Mouse (Mus musculus) MEL-GATA-1-ER (cell line): ENCODE measurements around the gene Doc2b.

ENCODE experiments used
- DNase-seq: peaks from one replicate; pipeline ENCODE4 v3.0.0-alpha.2; 2012; ENCODE audit warnings: low read depth; ENCODE audit errors: extremely low read depth

Doc2b gene

DNA sequence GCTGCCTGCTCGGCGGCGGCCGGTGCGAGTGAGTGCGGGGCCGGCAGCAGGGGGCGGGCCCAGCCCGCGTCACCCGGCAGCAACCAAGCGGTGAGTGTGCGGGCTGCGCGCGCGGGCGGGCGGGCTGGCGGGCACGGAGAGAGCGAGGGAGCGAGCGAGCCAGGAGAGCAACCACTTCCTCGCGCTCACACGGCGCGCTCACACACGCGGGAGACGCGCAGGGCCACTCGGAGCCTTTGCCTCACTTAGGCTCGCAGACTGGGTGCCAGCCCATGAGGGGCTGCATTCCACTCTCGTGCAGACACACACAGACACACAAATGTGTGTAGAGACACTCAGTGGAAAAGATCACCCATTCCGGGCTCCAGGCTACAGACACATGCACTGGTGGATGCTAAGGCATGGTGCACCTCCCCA lies at the start of gene Doc2b:
Gene Doc2b, minus strand, starts transcription at position 21 of the 417 bp plus-strand sequence.
- no peak for DNase-seq

DNA sequence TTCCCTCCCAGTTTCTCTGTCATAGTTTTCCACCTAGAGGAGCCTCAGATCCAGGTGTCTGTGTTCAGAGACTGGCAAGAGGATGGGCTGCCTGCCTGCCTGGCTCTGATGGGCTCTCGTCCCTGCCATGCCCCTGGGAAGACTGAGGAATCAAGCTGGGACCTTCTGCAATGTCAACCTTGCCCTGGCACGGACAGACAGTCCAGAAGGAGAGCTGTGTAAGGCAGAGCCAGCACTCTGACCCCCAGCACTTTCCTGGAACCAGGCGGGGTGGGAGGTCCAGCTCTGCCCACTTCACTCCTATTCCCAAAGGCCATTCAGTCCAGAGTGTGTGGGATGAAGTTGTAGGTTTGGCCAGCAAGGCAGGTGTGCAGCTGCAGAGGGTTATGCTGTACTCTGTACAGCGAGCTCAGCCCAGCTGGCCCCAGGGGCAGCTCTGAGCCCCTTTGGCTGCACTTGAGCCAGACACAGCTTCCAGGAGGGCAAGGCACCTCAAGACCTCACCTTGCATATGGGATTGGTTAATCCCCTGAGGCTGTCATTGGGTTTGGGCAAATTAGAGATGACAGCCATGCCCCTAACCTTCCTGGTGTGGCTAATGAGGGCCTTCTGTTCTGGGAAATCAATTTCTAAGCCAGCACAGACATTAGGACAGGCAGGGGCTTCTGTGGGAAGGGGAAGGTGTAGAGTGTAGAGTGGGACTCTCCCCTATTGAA lies 47.2 kb upstream of the Doc2b start:
- no peak for DNase-seq

DNA sequence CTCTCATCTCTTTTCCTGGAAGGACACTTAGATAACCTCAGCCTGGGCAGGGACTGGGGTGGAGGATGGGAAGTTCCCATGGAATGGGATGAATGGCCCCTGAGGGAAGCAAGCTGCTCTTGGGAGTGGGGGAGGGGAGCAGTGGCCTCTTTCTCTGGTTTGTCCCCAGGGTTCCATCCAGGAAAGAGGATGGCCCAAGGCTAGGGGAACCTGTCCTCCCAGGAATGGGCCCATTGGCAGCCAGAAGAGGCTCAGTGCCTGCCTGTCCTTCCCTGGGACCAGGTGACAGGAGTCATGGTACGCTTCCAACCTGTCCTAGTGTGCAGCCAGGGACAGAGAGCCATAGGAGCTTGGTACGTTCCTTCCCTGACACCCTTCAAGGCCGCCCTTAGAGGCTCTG lies 45.7 kb upstream of the Doc2b start:
- DNase-seq = no peak

DNA sequence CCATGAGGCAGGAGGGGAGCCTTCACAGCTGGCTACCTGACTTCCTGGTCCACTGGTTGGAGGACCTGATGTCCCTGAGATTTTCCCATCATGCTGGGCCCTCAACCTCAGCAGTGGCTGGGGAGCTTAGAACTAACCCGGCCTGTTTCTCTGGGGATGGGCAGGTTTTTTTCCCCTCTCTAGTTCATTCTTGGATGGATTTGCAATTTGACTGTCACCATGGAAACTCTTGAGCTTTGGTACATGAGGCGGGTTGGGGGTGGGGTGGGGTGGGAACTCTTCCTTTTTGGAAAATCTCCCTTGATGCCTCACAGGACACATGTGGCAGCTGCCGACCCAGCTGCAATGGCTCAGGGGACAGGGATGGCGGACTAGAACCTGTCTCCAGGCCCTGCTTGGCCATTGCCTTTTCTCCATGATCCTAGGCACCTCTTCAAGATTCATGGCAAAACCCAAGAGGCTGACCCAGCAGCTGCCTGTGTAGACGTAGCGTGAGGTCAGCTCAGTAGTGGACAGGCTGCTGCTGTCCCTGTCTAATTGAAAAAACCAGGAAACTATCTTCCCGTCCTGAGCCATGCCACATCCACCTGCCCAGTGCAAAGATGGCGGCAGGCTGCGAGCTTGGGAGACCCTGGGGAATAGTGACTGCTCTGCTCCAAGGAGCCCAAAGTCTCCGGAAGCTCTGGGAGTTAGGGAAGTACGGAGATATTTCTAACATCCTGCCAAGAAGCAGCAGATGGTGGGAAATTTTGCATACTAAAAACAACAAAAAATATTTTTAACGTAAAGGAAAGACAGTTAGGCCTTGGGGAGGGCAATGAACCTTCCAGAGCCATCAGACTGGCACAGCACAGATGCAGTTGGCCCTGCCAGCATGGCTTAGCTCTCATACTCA lies 43.9 kb upstream of the Doc2b start:
- DNase-seq = no peak

DNA sequence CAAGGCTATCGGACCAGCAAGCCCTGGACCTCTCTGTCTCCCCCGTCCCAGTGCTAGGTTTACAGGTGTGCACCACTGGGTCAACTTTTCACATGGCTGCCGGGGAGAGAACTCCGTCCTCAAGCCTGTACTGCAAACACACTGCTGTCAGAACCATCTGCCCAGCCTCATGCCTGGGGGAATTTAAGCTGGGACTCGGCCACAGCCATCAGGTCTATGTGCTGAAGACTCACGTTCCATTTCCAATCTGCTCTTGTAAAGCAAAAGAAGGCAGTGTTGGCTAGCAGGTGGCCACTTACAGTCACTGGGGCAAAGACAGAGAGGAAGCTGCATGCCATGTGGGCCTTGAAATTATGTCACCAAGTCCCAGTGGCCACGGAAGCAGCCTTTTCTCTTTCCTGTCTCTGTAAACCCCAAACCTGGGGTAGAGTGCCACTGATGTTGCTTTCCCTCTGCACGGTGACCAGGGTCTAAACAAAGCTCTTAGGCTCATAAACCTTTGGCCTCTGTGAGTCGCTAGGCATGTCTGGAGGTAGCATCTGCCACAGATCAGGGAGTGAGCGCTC lies 43.1 kb upstream of the Doc2b start:
- DNase-seq = no peak

DNA sequence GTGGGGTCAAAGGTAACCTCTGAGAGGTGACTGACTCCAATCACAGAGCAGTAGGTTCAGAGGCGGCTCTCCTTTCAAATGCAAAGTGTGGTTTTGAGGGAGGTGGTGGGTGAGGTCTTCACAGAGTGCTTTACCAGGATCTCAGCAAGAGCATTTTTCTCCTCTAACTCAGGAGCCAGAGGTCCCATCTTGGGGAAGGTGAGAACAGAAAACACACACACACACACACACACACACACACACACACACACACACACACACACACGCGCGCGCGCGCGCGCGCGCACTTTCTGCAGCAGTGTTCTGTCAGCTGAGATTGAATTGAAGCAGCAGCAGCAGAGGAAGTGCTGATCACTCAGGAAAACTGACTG lies 40.4 kb upstream of the Doc2b start:
- no peak for DNase-seq

DNA sequence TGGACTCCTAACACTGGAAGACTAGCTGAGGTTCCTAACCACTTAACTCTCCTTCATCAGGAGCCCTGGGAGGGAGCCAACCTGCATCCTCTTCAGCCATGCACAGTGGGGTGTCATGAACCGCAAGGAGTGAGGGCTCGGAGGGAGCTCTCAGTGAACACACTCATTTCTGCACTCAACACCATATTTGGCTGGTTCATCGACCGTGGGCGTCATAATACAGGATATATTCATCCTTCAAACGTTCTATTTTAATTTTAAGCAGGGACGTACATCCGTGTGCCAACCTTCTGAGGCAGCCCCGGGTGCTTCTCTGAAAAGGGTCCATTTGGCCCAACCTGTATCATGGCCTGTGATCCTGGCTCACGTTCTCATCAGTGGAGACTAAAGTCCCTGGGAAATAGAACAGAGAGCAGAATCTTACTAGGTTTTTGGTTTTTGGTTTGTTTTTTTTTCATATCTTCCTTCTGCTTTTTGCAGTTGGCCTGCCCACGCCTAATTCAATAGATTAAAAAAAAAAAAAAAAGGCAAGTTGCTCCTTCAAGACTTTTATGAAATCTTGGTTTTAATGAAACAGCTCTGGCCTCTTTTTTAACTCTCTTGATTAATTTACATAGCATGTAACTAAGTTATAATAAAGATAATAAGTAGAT lies 39.9 kb upstream of the Doc2b start:
- no peak for DNase-seq

DNA sequence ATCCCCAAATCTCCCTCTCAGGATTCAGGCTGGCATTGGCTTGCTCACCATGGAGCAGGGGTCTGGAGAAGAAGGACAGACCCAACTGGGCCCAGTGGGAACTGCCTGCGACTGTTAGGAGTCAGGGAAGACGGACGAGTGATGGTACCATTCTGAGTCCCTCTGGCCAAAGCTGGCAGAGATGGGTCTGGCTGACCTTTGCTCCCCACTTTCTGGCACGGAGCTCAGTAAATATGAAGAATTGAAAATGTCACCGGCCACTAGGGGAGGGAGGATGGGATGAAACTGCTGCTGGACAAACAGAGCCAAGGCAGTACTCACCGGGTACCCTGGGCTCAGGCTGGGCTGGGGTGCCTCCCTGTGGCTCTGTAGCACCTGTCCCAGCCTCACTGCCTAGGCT lies 37.2 kb upstream of the Doc2b start:
- no peak for DNase-seq

DNA sequence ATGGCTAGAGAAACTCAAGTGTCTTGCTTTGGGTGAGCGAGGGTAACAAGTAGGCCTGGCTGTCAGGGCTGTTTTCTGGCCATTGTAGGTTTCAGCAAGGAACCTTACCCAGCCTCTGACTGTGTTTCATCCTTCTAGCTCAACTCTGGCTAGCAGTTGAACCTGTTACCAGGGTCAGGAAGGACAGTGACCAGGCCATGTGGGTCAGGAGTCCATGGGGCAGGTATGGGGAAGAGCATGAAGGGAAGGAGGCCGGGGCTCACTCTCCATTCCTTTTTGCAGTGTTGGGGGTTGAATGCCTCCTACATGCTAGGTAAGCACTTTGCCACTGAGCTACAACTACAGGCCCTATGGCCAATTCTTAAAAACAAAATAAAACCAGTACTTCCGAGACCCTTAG lies 34.5 kb upstream of the Doc2b start:
- no peak for DNase-seq

DNA sequence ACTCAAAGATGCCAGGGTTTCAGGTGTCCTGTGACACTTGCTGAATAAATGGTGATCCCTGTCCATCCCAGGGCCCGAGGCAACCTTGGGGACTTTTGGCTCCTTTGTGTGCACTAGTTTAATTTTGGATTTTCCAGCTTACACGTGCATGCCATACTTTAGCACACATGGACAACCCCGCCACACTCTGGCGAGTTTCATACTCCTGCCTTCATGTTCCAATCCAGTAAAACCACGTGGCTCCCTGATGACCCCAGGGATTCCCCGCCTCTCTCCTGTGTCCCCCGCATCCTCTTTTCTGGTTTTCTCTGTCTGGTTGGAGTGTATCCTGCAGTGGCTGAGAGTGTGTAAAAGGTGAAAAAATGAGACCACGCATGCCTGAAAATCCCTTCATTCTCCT lies 31.6 kb upstream of the Doc2b start:
- DNase-seq = no peak

DNA sequence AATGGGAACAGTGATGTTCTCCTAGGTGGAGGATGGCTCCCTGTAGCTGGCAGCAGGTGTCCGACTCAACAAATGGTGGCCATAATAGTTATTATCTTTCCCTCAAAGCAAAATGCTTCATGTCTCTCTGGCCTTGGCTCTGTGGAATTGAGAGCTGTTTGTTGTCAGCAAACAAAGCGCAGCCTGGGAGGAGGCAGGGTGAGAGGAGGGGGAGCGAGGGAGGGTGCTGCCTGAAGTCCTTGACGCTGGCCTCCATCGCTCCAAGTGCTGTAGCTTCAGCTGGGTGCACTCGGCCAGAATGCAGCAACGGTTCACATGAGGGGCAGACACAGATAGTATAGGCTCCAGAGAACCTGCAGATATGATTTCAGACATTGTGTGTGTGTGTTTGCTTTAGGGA lies 27.7 kb upstream of the Doc2b start:
- DNase-seq = no peak

DNA sequence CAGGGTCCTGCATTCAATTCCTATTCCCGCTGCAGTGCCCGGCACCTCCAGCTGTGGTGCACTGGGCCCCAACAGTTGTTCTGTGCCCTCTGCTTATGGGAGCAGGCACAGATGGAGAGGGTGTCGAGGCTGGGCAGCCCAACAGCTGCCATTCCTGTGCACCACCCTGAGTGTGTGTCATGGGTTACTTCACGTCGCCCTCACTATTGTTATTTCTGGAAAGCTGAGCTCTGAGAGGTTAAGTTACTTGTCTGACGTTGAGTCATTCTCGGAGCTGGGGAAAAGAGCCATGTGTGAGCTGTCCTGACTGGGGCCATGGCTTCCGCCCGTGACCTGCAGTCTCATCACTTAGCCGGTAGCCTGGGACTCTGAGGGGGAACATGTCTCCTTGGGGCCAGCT lies 17.2 kb upstream of the Doc2b start:
- no peak for DNase-seq

DNA sequence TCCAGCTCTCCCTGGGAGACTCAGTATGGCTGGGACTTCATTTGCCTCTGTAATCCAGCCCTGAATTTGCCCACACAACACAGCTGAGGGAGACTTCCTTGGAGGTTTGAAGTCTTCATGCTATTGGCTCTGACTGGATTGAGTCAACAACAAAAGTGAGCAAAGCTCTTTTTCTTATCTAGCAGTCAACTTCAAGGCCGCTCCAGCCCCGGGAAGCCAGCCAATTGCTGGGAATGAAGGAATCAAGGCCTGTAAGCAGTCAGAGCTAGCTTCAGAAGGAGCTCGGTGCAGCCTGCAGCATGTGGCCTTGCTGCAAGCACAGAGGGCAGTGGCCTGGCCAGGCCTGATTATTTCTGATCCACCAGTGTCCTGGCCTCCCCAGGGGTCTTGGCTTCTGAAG lies 16.1 kb upstream of the Doc2b start:
- no peak for DNase-seq

DNA sequence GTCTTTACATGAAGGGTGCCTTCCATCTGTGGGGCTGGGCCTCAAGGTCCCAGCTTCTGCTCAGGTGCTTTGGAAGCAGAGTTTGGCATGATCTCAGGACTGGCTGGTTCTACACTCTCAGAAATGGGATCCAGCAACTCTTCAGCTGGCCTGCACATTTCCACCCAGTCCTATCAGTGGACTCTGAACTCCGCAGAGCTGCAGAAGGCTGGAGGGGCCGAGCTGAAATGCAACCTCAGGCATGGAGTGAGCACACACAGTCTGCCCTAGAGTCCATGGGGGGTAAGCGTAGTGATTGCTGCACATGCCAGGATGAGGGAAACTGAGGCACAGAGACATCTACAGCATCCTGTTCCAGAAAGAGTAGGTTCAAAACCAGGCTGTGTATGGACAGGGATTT lies 14.7 kb upstream of the Doc2b start:
- no peak for DNase-seq

DNA sequence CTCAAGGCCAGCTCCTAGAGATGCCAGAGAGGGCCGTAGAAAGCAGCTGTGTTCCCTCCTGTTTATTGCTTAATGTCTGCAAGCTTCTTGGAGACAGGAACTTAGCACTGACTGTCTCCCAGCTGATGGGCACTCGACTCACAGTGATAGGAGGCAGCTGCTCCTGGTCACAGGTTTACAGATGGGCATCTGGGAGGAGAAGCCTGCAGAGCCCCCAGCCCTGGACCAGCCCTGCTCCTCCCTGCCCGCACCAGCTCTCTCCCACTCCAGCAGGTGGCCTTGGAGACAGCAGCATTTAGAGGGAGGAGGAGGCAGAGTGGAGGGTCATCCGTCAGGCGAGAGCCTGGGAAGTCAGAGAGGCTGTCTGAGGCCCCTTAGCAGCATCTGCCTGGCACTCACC lies 11.6 kb upstream of the Doc2b start:
- no peak for DNase-seq

DNA sequence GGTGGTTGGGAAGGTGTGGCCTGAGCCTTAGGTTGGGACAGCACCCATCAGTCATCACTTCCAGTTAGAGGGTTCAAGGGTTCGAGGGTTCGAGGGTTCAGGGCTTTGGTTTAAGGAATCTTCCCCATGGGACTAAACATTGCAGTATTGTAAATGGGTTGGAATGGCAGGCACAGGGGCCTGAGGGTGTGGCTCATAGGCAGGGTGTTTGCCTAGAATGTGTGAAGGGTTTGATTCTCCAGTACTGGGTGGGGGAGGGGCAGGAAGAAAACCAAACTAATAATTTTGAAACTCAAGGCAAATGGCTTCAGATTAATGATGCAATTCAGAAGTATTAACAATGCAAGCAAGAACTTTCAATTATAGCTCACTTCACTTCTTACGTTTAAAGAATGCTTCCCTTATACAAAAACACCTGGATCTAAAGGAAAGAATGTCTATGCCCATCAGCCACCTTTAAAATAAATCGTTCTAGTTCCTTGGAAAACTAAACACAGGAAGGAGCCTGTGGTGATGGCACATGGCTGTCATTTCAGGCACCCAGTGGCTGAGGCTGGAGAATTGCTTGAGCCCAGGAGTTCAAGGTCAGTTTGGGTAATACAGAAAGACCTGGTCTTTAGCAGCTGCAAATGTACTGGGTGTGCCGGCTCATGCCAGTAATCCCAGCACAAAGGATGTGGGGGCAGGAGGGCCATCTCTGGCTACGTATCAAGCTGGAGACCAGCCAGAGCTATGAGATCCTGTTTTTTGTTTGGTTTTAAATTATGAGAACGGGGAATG lies 6.1 kb upstream of the Doc2b start:
- DNase-seq = no peak

DNA sequence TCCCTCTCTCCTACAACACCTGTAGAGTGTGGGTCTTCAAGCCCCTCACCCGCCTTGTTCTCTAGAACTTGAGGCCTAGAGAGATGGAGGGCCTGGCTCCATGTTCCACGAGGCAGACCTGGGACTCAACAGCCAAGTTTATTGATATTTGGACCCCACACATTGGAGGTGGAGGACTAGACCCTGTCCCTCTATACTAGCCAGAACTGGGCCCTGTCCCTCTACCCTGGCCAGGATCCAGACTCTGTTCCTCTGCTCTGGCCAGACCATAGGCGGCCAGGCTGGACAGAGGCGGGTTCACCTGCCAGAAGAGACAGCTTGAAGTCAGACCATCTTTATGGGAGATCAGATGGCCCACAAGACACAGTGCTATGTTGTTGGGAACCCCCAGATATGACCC lies 5.5 kb upstream of the Doc2b start:
- no peak for DNase-seq

DNA sequence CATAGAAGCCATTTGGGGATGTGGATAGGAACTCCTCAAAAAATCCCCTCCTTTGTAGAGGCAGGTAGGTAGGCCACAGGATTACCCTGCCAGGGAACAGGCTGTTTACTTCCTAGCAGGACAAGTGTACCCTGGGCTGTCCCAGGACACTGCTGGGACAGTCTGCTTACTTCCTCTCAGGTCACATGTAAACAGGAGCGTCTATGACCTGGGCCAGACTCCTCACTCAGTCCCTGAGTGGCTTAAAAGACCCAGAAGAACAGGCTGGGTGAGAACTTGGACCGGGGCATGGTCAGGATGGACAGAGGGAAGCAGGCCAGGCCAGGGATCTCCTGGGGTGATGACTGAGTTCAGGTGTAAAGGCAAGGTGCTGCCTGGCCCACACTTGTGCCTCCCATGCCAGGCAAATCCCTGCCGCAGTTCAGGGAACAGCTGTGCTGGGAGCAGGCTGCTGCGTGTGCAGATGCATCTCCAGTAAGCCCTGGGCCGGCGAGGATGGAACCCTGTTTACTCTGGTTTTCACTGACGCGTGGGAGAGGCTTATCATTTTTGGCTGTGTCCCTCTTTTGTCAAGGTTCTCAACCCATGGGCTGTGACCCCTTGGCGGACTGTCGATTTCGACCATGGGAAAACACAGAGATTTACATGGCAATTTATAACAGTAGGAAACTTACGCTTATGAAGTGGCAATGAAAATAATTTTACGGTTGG lies 842 bp upstream of the Doc2b start:
- no peak for DNase-seq

DNA sequence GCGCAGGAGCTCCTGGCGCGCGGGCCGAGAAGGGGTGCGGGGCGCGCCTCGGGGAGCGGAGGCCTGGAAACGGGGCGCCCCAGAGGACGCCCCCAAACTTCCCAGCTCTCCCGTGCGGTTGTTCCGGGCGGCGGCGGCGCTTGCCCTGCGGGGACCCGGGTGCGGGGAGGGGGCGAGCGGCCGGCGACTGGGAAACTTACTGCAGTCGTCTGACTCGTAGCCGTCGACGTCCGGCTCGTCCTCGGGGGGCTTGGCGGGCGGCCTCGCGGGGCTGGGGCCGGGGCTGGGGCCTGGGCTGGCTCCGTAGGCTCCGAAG lies 570 bp downstream of the Doc2b start:
- no peak for DNase-seq

DNA sequence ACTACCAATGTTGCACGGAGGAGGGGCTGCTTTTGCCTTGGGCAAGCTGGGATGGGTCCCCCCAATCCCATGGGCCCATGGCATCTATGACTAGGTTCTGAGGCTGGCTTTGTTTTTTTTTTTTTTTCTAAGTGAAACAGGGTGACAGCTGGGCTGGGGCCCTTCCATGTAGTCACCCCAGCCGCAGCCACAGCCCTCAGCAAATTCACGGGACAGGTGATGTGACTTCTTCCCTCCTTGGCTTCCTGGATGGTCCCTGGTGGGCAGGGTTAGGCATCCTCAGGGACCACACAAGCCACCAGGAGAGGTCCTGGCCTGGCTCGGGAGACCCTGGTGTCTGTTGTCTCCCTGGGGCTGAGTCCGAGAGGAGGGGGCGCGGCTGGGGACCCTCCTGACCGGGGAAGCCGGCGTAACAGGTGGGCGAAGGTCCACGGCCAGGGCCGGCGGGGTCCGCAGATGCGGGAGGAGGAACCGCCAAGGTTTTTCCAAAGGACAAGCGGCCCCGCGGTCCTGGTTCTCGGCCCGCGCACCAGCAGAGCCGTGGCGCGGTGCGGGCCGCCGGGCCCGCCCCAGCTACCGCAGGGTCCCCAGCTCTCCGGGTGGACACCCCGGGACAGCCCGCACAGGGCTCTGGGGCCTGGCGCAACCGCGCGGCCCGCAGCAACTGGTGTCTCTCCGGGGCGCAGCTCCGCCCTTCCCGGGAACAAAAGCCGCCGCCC lies 1.1 kb downstream of the Doc2b start:
- no peak for DNase-seq
